Mouse (Mus musculus) myocyte (in vitro differentiated cells): ENCODE measurements around the gene Ces1d.

Experiments
- CEBPB ChIP-seq: IDR thresholded peaks from 2 replicates; pipeline ENCODE4 v1.6.1; 2011; ENCODE audit warnings: mild to moderate bottlenecking, moderate library complexity; ENCODE audit not compliant: poor library complexity, insufficient read depth, severe bottlenecking
- POLR2A ChIP-seq: IDR thresholded peaks from one replicate; pipeline ENCODE4 v1.6.1; 2011; ENCODE audit warnings: low read depth, mild to moderate bottlenecking, control low read depth, moderate library complexity; ENCODE audit not compliant: insufficient read length
- POLR2AphosphoS2 ChIP-seq: IDR thresholded peaks from one replicate; pipeline ENCODE4 v1.6.1; 2011; ENCODE audit warnings: low read depth, control low read depth; ENCODE audit not compliant: insufficient read length
- REST ChIP-seq: IDR thresholded peaks from one replicate; pipeline ENCODE4 v1.6.1; 2011; ENCODE audit warnings: mild to moderate bottlenecking, control low read depth, moderate library complexity; ENCODE audit not compliant: insufficient read depth, insufficient read length
- TCF12 ChIP-seq: IDR thresholded peaks from one replicate; pipeline ENCODE4 v1.6.1; 2011; ENCODE audit warnings: mild to moderate bottlenecking, control low read depth; ENCODE audit not compliant: poor library complexity, insufficient read depth, severe bottlenecking
- USF1 ChIP-seq: IDR thresholded peaks from one replicate; pipeline ENCODE4 v1.6.1; 2011; ENCODE audit warnings: low read depth, mild to moderate bottlenecking, control low read depth, moderate library complexity

DNA sequence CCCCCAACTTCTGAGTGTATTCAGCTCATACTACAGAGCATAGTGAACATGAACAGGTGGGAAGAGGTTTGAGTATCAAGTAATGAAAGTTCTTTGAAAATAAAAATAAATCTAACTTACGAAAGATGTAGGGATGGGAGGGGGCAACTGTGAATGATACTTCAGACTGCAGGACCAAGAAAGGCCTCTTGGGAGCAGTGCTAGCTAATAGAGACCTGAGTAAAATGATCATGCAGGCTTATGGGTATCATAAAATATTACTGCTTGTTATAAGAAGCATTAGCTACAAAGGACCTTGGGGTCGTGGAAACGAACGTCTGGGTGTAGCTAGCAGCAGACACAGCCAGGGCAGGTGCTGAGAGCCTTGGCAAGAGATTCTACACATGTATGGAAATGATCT is 20.2 kb upstream of the Ces1d start:
- no peak for TF ChIP-seq POLR2AphosphoS2
- TF ChIP-seq USF1: no peak
- TF ChIP-seq POLR2A: no peak
- TF ChIP-seq REST: no peak
- no peak for TF ChIP-seq CEBPB
- no peak for TF ChIP-seq TCF12
